Mouse (Mus musculus) limb, embryonic 15.5 days (tissue): Measurements from ENCODE around the gene D230025D16Rik. TPM values are rescaled to one million over a fixed set of nuclear protein-coding genes. Genes with fewer than 3 reads are reported as not detected.
A peak's percentile ranks its signal among the peaks of the same experiment; 100 is the strongest.

ENCODE experiments used
- ATAC-seq: fragments of 200-750 bp; cut with Nextera tagmentation; 2 replicates; pipeline ENCODE4 v1.8.0; 2017; ENCODE audit warnings: low read depth, moderate TSS enrichment; ENCODE audit not compliant: insufficient number of reproducible peaks, low FRiP score, low TSS enrichment
- H3K27ac ChIP-seq: fragments of 300-500 bp; sonication (generic); 2 replicates; pipeline ENCODE4 v1.5.1; 2015; ENCODE audit warnings: moderate library complexity, mild to moderate bottlenecking, inconsistent platforms
- H3K27me3 ChIP-seq: fragments of 300-500 bp; sonication (generic); 2 replicates; pipeline ENCODE4 v1.6.1; 2015; ENCODE audit warnings: inconsistent platforms
- H3K36me3 ChIP-seq: fragments of 300-500 bp; sonication (generic); 2 replicates; pipeline ENCODE4 v1.6.1; 2015; ENCODE audit warnings: inconsistent platforms
- H3K4me1 ChIP-seq: fragments of 300-500 bp; sonication (generic); 2 replicates; pipeline ENCODE4 v1.6.1; 2015; ENCODE audit warnings: inconsistent platforms
- H3K4me2 ChIP-seq: fragments of 300-500 bp; sonication (generic); 2 replicates; pipeline ENCODE4 v1.6.1; 2015; ENCODE audit warnings: mild to moderate bottlenecking, inconsistent platforms
- H3K4me3 ChIP-seq: fragments of 300-500 bp; sonication (generic); 2 replicates; pipeline ENCODE4 v1.5.1; 2015; ENCODE audit warnings: mild to moderate bottlenecking, inconsistent platforms
- H3K9ac ChIP-seq: fragments of 300-500 bp; sonication (generic); 2 replicates; pipeline ENCODE4 v1.6.1; 2015; ENCODE audit warnings: inconsistent platforms
- H3K9me3 ChIP-seq: fragments of 300-500 bp; sonication (generic); 2 replicates; pipeline ENCODE4 v1.6.1; 2016; ENCODE audit warnings: inconsistent platforms
- WGBS: fragments of 180-500 bp; shearing (Covaris S2); methylation state at CpG from one replicate; pipeline ENCODE4 v1.1.7; 2015; 5-methylcytosine and 5-hydroxymethylcytosine counted together
- polyA plus RNA-seq: library from polyadenylated mRNA; unstranded; fragments of >200 nt; fragmentation: Nextera tagmentation; extraction: Ambion mirVana; gene quantifications from 2 replicates; pipeline ENCODE4 v1.2.1, GENCODE M21; 2015

D230025D16Rik gene
- polyA plus RNA-seq, 1 experiment from 2014 or later: 25.6 TPM

GRCm38 (mm10) chr8:105263244-105263912, 38.4 kb downstream of the D230025D16Rik start:
- 39% methylated on average over 16 of the region's 16 CpGs for WGBS
- Histone ChIP-seq H3K36me3 (no peaks in the 10 kb centered on the region), H3K4me1 (peaks cover 36% of the 10 kb centered on the region), H3K4me2 (peak overlapping the region; percentile 86), H3K27ac (no peak overlapping the region), H3K27me3 (peaks cover 71% of the 10 kb centered on the region), H3K9ac (no peak overlapping the region), H3K4me3 (peak overlapping the region; percentile 68), H3K9me3 (no peaks in the 10 kb centered on the region)
- ATAC-seq: no peak

GRCm38 (mm10) chr8:105264024-105264982, 39.4 kb downstream of the D230025D16Rik start, which contains the start of the genes Tradd and Fbxl8:
Tradd (minus strand) TSS chr8:105264609.
Fbxl8 (plus strand) TSS chr8:105264648.
- peaks cover 71% of the 10 kb centered on the region for H3K27me3 ChIP-seq
- H3K9ac ChIP-seq: peak within 1 kb of the TSS; percentile 51
- H3K27ac ChIP-seq: no peak within 1 kb of the TSS; the same call in 1 of the 2 replicates
- H3K4me1 ChIP-seq: peaks cover 38% of the 10 kb centered on the region
- H3K4me3 ChIP-seq: peak within 1 kb of the TSS; percentile 68
- ATAC-seq: no peak
- H3K4me2 ChIP-seq: peak within 1 kb of the TSS; percentile 86
- H3K36me3 ChIP-seq: no peaks in the 10 kb centered on the region
- no peaks in the 10 kb centered on the region for H3K9me3 ChIP-seq
- 2% methylated on average over 54 of the region's 54 CpGs for WGBS

GRCm38 (mm10) chr8:105265128-105265527, 40.2 kb downstream of the D230025D16Rik start:
- 5% methylated on average over 10 of the region's 10 CpGs for WGBS
- Histone ChIP-seq H3K9ac (no peak overlapping the region), H3K36me3 (no peaks in the 10 kb centered on the region), H3K4me2 (peak overlapping the region; percentile 86), H3K4me3 (peak overlapping the region; percentile 68), H3K4me1 (peaks cover 38% of the 10 kb centered on the region), H3K27me3 (peaks cover 72% of the 10 kb centered on the region), H3K27ac (no peak overlapping the region), H3K9me3 (no peaks in the 10 kb centered on the region)
- no peak for ATAC-seq

- Histone ChIP-seq H3K4me1 (peaks cover 46% of the 10 kb centered on the region), H3K27ac (no peak overlapping the region), H3K9ac (no peak overlapping the region), H3K4me3 (no peak overlapping the region), H3K4me2 (no peak overlapping the region), H3K27me3 (peaks cover 73% of the 10 kb centered on the region), H3K36me3 (no peaks in the 10 kb centered on the region), H3K9me3 (no peaks in the 10 kb centered on the region)
- WGBS: 36% methylated on average over 13 of the region's 13 CpGs
- no peak for ATAC-seq
Measured at GRCm38 (mm10) chr8:105266775-105267174, 41.8 kb downstream of the D230025D16Rik start.

GRCm38 (mm10) chr8:105268342-105269074, 43.6 kb downstream of the D230025D16Rik start:
- no peak overlapping the region for H3K27ac ChIP-seq
- peaks cover 47% of the 10 kb centered on the region for H3K4me1 ChIP-seq
- peak overlapping the region; percentile 83 for H3K4me2 ChIP-seq
- H3K4me3 ChIP-seq: peak overlapping the region; percentile 43
- no peak overlapping the region for H3K9ac ChIP-seq
- no peaks in the 10 kb centered on the region for H3K36me3 ChIP-seq
- H3K27me3 ChIP-seq: peaks cover 83% of the 10 kb centered on the region
- no peaks in the 10 kb centered on the region for H3K9me3 ChIP-seq
- no peak for ATAC-seq
- 2% methylated on average over 65 of the region's 65 CpGs for WGBS

GRCm38 (mm10) chr8:105269075-105269458, 44.1 kb downstream of the D230025D16Rik start:
- H3K9ac ChIP-seq: no peak overlapping the region
- H3K9me3 ChIP-seq: no peaks in the 10 kb centered on the region
- peaks cover 43% of the 10 kb centered on the region for H3K4me1 ChIP-seq
- H3K4me3 ChIP-seq: peak overlapping the region; percentile 43
- peak overlapping the region; percentile 83 for H3K4me2 ChIP-seq
- H3K36me3 ChIP-seq: no peaks in the 10 kb centered on the region
- no peak overlapping the region for H3K27ac ChIP-seq
- WGBS: 6% methylated on average over 10 of the region's 10 CpGs
- peaks cover 82% of the 10 kb centered on the region for H3K27me3 ChIP-seq
- no peak for ATAC-seq

- peaks cover 42% of the 10 kb centered on the region for H3K4me1 ChIP-seq
- peaks cover 85% of the 10 kb centered on the region for H3K27me3 ChIP-seq
- no peaks in the 10 kb centered on the region for H3K9me3 ChIP-seq
- 1% methylated on average over 42 of the region's 42 CpGs for WGBS
- H3K4me2 ChIP-seq: peak within 1 kb of the TSS; percentile 83
- 0 out of 2 replicates have a peak within 1 kb of the TSS, but pooled peaks have one; percentile 7 for H3K9ac ChIP-seq
- no peak for ATAC-seq
- H3K4me3 ChIP-seq: peak within 1 kb of the TSS; percentile 43
- no peaks in the 10 kb centered on the region for H3K36me3 ChIP-seq
- H3K27ac ChIP-seq: no peak within 1 kb of the TSS
Measured at GRCm38 (mm10) chr8:105269461-105269947, 44.6 kb downstream of the D230025D16Rik start, which contains the start of gene Hsf4. Hsf4 (plus strand) TSS chr8:105269801.

- H3K27ac ChIP-seq: no peak overlapping the region
- 0 out of 2 replicates have a peak overlapping the region, but pooled peaks have one; percentile 7 for H3K9ac ChIP-seq
- 4% methylated on average over 39 of the region's 39 CpGs for WGBS
Measured at GRCm38 (mm10) chr8:105270101-105270915, 45.4 kb downstream of the D230025D16Rik start.

GRCm38 (mm10) chr8:105270916-105271186, 45.9 kb downstream of the D230025D16Rik start:
- H3K9ac ChIP-seq: 0 out of 2 replicates have a peak overlapping the region, but pooled peaks have one; percentile 4
- no peaks in the 10 kb centered on the region for H3K36me3 ChIP-seq
- no peak overlapping the region for H3K27ac ChIP-seq
- WGBS: 4% methylated on average over 11 of the region's 11 CpGs
- no peak for ATAC-seq
- peak overlapping the region; percentile 8; the same call in 1 of the 2 replicates for H3K4me3 ChIP-seq
- peaks cover 39% of the 10 kb centered on the region for H3K4me1 ChIP-seq
- H3K27me3 ChIP-seq: peaks cover 95% of the 10 kb centered on the region
- H3K4me2 ChIP-seq: 0 out of 2 replicates have a peak overlapping the region, but pooled peaks have one; percentile 83
- H3K9me3 ChIP-seq: no peaks in the 10 kb centered on the region

More at GRCm38 (mm10) chr8:105270101-105270915, 45.4 kb downstream of the D230025D16Rik start:
- H3K36me3 ChIP-seq: no peaks in the 10 kb centered on the region
- peak overlapping the region; percentile 83 for H3K4me2 ChIP-seq
- no peak for ATAC-seq
- H3K4me1 ChIP-seq: peaks cover 38% of the 10 kb centered on the region
- peaks cover 93% of the 10 kb centered on the region for H3K27me3 ChIP-seq
- no peaks in the 10 kb centered on the region for H3K9me3 ChIP-seq
- peak overlapping the region; percentile 43 for H3K4me3 ChIP-seq

GRCm38 (mm10) chr8:105275387-105275786, 50.4 kb downstream of the D230025D16Rik start:
- H3K4me3 ChIP-seq: peak overlapping the region; percentile 44; the same call in 1 of the 2 replicates
- H3K36me3 ChIP-seq: no peaks in the 10 kb centered on the region
- no peak overlapping the region for H3K9ac ChIP-seq
- H3K27ac ChIP-seq: no peak overlapping the region
- peaks cover 94% of the 10 kb centered on the region for H3K27me3 ChIP-seq
- ATAC-seq: no peak
- peaks cover 33% of the 10 kb centered on the region for H3K4me1 ChIP-seq
- H3K9me3 ChIP-seq: no peaks in the 10 kb centered on the region
- peak overlapping the region; percentile 85; the same call in 1 of the 2 replicates for H3K4me2 ChIP-seq
- 5% methylated on average over 11 of the region's 11 CpGs for WGBS
